Mouse (Mus musculus): ENCODE results near the gene Olfr10.

The Olfr10 gene

DNA sequence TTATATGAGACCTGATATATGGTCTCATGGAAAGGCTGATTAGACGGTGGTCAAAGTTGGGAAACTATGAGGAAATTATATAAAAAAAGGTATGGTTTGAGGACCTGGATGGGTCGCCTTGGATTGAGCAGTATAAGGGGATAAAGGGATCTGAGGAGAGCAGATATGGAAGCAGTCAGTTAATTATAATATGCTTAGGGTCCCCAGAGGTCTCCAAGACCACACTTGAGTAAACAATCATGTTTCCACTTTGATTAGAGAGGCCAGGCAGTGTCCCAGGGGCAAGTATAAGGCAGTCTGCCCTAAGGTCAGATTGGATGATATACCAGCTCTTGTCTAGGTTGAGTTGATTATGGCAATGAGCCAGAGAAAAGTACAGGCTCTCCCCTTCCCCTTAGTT is 17.9 kb downstream of the Olfr10 start, which contains the start of gene Olfr1391:
Gene Olfr1391 (plus strand): TSS at position 301 of the 400 bp plus-strand sequence.
- no peak for DNase-seq (ENCODE audit: low spot score in 2 of 2)

DNA sequence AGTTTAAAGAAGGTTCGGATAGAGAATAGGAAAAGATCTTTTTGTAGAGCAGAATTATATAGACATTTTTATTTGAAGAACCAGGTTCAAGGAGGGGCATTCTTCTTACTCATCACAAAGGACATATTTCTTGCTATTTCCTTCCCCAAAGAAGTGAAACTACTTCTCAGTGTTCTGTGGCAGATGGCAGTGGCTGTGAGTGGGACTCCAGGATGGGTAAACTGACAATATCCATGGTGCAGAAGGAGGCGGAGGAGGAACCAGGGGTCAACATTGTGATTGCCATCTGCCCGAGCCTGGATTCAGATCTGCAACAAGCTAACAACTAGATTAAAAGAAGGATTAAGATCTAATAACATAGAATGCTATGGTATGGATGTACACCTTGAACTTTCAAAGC is 22.2 kb downstream of the Olfr10 start:
- DNase-seq (ENCODE audit: low spot score in 2 of 2): no peak

DNA sequence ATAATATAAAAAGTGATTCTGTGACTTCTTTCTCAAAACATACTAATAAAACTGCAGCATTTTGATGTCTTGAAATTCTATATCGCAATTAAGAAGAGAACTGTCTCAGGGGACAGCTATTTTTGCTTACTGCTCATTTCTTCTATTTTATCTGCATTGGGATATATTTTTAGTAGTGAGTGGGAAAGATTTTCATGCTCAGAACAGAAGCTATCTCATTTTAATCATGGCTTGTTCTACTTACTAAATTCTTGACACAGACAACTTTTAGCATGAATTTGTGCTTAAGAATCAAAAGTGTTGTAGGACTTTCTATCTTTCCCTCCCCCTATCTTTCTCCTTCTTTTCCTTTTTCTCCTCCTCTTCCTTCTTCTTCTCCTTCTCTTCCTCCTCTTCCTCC is 25.1 kb downstream of the Olfr10 start:
- DNase-seq (ENCODE audit: low spot score in 2 of 2): no peak

DNA sequence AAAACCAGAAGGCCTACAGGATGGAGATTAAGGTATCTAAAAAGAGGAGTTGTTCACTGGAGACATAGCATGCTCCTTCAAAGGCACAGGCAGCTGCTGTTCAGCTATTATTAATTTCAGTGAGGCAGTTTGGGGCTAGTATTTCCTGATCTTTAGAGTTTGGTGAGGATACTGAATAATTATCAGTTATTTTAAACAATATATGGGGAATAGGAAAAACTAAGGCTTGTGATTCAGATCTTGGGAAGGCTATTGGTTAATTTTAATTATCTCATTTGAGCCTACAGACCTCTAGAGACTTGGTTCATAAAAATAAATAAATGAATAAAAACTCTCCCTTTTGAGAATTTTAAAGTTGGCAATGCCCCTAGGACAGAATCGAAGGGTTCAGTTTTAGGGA is 30.3 kb downstream of the Olfr10 start, which contains the start of gene Olfr1390:
Gene Olfr1390 (plus strand): TSS at position 301 of the 400 bp plus-strand sequence.
- no peak for DNase-seq (ENCODE audit: low spot score in 2 of 2)

DNA sequence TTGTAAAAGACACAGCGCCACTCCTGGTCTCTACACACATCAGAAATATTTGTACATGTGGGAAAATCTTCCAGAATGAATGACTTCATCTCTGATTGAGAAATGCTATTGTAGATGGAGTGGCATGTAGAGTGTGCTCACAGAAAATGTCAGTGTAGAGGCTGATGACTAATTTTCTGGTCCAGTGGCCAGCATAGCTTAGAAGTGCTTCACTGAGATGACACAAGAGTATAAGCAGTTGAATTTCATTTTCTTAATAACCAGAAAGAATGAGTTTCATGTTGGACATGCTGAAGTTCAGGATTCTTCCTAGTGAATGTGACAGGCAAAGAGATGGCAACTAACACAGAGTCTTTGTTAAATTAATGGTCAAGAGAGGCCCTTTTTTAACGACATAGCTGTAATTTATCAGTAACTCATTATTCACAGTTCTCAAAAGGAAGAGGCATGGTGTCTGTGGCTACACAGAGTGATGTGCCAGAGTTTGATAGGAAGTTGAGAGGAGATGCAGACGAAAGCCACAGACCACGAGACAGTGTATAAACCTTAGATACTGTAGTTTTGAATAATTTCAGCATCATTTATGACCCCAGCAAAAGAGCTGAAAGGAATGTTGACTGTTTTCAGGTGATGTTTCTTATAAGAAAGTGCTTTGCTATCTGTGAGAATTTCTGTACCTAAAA is 32.8 kb downstream of the Olfr10 start:
- no peak for DNase-seq (ENCODE audit: low spot score in 2 of 2)
